Mouse (Mus musculus) CD8-positive naive resting alpha-beta T cell, adult 2 months (primary cell): ENCODE measurements around the gene Lrrc29.
A peak's percentile ranks its signal among the peaks of the same experiment; 100 is the strongest.

Experiments
- DNase-seq, 2 experiments: peaks; one replicate each; pipeline ENCODE4 v3.0.0; 2022; ENCODE audit warnings: low read depth in 2 of 2, low spot score in 2 of 2

Gene Lrrc29

GRCm38 (mm10) chr8:105311718-105312117 lies 14.4 kb downstream of the Lrrc29 start:
- DNase-seq = no peak

- no peak for DNase-seq
Measured at GRCm38 (mm10) chr8:105310118-105310517, 16.0 kb downstream of the Lrrc29 start.

GRCm38 (mm10) chr8:105309142-105309847 lies 16.8 kb downstream of the Lrrc29 start:
- DNase-seq = no peak

GRCm38 (mm10) chr8:105308428-105308827 lies 17.6 kb downstream of the Lrrc29 start:
- DNase-seq = no peak

GRCm38 (mm10) chr8:105307670-105308069 lies 18.4 kb downstream of the Lrrc29 start:
- DNase-seq = no peak

GRCm38 (mm10) chr8:105306146-105306691 lies 19.9 kb downstream of the Lrrc29 start:
- DNase-seq = no peak

GRCm38 (mm10) chr8:105305211-105306145 lies 20.6 kb downstream of the Lrrc29 start, which contains the start of gene Elmo3:
Elmo3 (plus strand) TSS chr8:105305601.
- DNase-seq = no peak

GRCm38 (mm10) chr8:105304325-105305210 lies 21.5 kb downstream of the Lrrc29 start:
- no peak for DNase-seq

GRCm38 (mm10) chr8:105303874-105304273 lies 22.2 kb downstream of the Lrrc29 start:
- DNase-seq = no peak

GRCm38 (mm10) chr8:105303396-105303795 lies 22.7 kb downstream of the Lrrc29 start:
- no peak for DNase-seq

GRCm38 (mm10) chr8:105299962-105300361 lies 26.1 kb downstream of the Lrrc29 start:
- no peak for DNase-seq

GRCm38 (mm10) chr8:105298351-105299252 lies 27.5 kb downstream of the Lrrc29 start:
- no peak for DNase-seq

- DNase-seq = peak; percentile 76 to 82
Measured at GRCm38 (mm10) chr8:105297511-105298192, 28.4 kb downstream of the Lrrc29 start, which contains the start of gene E2f4. E2f4 (plus strand) TSS chr8:105297663.

- no peak for DNase-seq
Measured at GRCm38 (mm10) chr8:105295895-105296573, 30.0 kb downstream of the Lrrc29 start, which contains the start of gene Exoc3l. Exoc3l (minus strand) TSS chr8:105296101.

- no peak for DNase-seq
Measured at GRCm38 (mm10) chr8:105295256-105295655, 30.8 kb downstream of the Lrrc29 start.

GRCm38 (mm10) chr8:105294776-105295175 lies 31.3 kb downstream of the Lrrc29 start:
- DNase-seq = no peak

GRCm38 (mm10) chr8:105293405-105293804 lies 32.7 kb downstream of the Lrrc29 start:
- DNase-seq = no peak

GRCm38 (mm10) chr8:105292471-105292870 lies 33.6 kb downstream of the Lrrc29 start:
- DNase-seq = no peak
